Mouse (Mus musculus) ovary, adult 18-20 months (tissue): ENCODE data around the gene Ndrg3.
"Not testable (repeated sequence)": the region's sequence is repeated elsewhere in the genome, so short reads cannot be mapped to it uniquely, and the experiment has no call there.

ENCODE experiments used
- DNase-seq: peaks from one replicate; pipeline ENCODE4 v3.0.0; 2022; ENCODE audit warnings: low spot score, mixed read lengths

Gene Ndrg3

DNA sequence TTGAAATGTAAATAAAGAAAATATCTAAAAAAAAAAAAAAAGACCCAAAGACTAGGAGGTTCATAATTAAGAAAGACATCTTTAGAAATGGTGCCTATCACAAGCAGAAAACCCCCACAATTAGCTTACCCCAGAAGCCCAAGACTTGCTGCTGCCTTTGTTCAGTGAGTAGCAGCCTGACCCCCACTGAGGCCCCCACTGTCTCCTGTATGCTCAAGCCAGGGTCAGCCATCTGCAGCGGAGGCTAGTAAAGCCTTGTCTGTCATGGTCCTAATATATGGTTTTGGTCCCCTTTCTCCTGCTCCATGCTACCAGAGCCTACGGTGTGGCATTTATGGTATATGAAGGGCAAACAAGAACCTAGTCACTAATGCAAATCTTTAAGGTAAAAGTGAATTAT, 90.5 kb downstream of the Ndrg3 start:
- no peak for DNase-seq

DNA sequence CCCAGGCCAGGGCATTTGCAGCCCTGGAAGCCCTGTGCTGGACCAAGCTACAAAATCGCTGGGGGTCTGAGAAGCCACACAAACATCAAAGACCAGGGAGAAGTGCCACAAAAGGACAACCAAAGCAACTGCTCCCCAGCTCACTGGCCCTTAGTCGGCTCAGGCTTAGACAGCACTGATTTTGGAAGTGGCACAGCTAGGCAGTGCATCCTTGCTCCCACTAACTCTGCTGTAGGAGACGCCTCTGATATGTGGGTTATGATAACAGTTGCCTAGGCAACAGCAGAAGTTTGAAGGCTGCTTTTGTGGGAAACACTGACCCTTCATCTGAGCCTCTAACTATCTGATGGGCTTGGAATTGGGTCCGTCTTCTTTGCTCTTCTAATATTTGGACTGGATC, 92.7 kb downstream of the Ndrg3 start:
- peak; percentile 28 for DNase-seq

GRCm38 (mm10) chr2:156898374-156898773, 93.5 kb downstream of the Ndrg3 start:
- DNase-seq, result no peak

DNA sequence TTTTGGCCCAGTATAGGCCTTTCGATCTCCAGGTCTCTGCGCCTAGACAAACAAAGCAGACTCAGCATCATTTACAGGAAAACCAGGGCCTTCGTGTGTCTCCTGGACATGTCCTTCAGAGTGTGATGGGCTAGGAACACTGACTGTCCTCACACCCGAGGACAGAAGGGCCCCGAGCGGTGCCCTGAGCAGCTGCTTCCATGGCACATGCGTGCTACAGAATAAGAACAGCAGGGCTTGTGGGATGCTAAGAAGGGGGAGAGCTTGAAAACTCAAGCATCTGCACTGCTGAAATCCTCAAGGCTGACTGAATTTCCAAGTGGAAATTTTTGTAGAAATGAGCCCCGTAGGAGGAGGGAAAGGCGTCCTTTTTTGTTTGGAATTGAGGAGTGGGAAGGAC, 94.8 kb downstream of the Ndrg3 start:
- DNase-seq, result no peak

DNA sequence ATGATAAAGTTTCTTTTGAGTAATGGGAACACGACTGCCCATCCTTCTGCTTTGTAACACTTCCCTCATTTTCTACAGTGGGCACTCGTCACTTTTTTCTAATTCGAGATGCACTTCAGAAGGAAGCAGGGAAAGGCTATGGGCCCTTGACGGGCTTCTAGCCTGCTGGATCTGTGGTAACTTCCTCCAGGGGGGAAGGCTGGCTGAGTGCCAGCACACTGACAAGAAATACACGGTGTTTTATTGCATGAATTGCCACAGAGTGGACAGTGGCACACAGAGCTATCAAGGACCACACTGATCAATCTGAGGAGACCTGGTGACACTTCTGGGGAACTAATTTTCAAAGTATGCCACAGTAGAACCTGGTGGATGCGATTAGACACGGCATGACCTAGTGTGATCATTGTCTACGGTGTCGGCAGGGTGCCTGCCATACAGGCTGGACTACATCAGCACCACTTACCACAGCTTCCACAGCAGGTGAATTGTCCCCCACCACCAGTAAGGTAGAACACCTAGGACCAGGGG, 95.4 kb downstream of the Ndrg3 start:
- no peak for DNase-seq

GRCm38 (mm10) chr2:156894496-156895265, 97.2 kb downstream of the Ndrg3 start:
- DNase-seq, result no peak

GRCm38 (mm10) chr2:156892821-156893220, 99.0 kb downstream of the Ndrg3 start:
- DNase-seq, result peak; percentile 26

GRCm38 (mm10) chr2:156892240-156892639, 99.6 kb downstream of the Ndrg3 start:
- no peak for DNase-seq

DNA sequence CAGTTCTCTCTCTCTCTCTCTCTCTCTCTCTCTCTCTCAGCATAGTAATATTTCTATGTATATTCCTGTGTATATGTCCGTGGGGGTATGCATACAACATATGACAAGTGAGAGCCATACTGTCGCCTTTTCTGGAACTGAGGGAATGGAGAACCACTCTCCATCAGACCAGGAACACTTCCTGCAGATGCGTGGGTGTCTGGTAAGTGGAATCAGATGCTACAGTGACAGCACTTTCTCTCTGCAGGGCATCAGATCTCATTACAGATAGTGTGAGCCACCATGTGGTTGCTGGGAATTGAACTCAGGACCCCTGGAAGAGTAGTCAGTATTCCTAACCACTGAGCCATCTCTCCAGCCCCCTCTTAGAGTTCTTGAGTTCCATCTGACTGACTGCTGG, 103.4 kb downstream of the Ndrg3 start:
- no peak for DNase-seq

DNA sequence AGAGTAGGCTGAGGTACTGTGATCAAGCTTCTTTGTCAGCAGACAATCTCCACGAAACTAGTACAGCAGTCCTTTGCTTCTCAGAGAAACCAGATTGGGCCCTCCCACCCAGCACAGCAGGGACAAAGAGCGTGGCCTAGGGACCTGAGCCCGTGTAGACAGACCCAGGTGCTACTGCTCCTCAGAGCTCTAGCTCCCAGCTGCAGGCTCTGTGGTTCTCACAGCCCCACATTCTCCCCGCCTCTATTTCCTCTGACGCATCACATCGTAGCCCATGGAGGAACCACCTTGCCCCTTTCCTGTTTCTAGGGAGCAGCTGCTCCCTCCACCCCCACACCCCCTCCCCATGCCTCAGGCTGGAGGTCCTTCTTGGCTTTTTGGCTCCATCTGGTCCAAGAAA, 104.8 kb downstream of the Ndrg3 start, which contains the start of gene Sla2:
TSS of gene Sla2 (minus strand) at position 176 of the 400 bp plus-strand sequence.
- no peak for DNase-seq

DNA sequence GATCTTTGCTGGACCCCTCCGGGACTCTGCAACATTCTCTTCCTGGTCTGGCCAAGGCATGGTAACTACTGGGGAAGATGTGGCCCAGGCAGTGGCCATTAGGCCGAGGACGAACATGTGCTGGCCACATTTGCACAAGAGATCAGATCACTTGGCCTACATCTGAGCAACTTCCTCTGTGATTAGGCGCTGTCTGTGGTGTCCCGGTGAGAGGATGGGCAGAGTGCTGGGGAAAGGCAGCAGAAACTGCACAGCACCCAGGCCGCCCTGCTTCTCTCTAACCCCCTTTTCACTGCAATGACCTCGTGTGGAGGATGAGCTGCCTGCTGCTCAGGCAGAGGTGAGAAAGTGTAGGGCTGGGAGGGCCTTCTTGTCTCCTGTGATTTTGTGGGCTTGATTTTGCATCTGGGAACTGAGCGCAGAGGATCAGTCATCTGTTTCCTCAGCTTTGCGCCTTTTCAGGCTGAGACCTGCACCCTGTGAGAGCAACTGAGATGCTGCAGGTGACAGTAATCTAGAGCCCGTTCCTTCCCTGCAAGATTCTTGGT, 105.7 kb downstream of the Ndrg3 start:
- DNase-seq, result no peak

DNA sequence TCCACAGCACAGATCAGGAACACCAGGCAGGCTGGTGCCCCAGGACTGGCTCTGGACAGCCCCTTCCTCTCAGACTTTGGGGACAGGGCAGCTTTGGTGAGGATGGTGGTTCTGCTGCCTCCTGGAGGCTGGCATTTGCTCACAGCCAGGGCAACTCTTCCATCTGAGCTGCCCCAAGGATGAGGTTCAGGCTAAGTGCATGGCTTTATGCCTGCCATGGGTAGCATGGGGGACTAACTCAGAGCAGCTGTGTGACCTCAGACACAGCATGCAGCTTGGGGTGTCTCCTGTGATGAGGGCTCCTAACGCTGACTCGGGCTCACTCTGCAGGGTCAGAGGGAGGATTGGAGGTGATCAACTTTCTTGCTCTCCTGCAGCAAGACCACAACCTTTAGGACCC, 106.2 kb downstream of the Ndrg3 start:
- not testable (repeated sequence) for DNase-seq

GRCm38 (mm10) chr2:156884396-156885211, 107.3 kb downstream of the Ndrg3 start:
- DNase-seq, result no peak

- no peak for DNase-seq
These were observed 109.3 kb downstream of the Ndrg3 start for GRCm38 (mm10) chr2:156882431-156883001.

GRCm38 (mm10) chr2:156879541-156879940, 112.3 kb downstream of the Ndrg3 start:
- peak; percentile 42 for DNase-seq

DNA sequence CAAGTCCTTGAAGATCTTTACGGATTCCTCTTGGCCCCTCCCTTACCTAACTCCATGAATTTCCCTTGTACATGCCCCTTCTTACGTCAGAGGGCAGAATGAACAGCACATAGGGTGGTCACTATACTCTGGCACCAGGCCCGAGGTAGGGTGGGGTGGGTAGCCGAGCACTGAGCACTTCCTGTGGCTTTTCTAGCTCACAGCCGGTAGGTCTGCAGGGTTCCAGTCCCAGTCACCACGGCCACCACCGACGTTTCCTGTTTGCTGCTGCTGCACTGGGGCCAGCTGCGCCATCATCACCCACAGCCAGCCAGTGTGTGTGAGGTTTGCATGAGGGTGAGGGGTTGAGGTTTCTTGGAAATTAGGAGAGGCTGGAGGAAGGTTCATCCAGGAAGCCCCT, 114.1 kb downstream of the Ndrg3 start:
- DNase-seq, result no peak
